Mouse (Mus musculus) R1 (cell line): ENCODE measurements around the gene Acaa1a.
A peak's percentile ranks its signal among the peaks of the same experiment; 100 is the strongest.
"Not testable (repeated sequence)": the region's sequence is repeated elsewhere in the genome, so short reads cannot be mapped to it uniquely, and the experiment has no call there.

ENCODE experiments used
- DNase-seq: peaks from one replicate; pipeline ENCODE4 v3.0.0-alpha.2; 2018; ENCODE audit warnings: low read depth, low spot score

Gene Acaa1a

GRCm38 (mm10) chr9:119339106-119339505 lies 370 bp upstream of the Acaa1a start:
- DNase-seq, result peak; percentile 12

DNA sequence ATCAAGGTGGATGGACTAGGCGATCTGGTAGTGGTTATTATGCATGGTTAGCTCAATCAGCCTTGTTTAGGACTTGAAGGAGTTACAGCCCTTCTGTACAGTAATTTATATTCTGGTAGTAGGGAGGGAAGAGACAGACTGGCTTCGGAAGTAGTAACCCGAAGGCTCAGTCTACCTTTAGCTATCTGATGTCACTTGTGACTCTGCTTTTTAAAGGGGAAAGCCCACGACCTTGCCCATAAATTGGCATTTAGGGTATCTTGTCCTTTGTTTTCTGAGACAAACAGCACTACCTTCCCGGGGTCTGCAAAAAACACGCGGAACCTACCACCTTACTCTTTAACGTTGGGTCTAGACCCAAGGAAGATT lies 720 bp downstream of the Acaa1a start:
- no peak for DNase-seq

GRCm38 (mm10) chr9:119340909-119341816 lies 1.7 kb downstream of the Acaa1a start, which contains the start of gene Myd88:
Gene Myd88 (minus strand): TSS chr9:119341411.
- peak; percentile 100 for DNase-seq

- DNase-seq, result no peak
These were observed 3.3 kb downstream of the Acaa1a start for GRCm38 (mm10) chr9:119342728-119343127.

DNA sequence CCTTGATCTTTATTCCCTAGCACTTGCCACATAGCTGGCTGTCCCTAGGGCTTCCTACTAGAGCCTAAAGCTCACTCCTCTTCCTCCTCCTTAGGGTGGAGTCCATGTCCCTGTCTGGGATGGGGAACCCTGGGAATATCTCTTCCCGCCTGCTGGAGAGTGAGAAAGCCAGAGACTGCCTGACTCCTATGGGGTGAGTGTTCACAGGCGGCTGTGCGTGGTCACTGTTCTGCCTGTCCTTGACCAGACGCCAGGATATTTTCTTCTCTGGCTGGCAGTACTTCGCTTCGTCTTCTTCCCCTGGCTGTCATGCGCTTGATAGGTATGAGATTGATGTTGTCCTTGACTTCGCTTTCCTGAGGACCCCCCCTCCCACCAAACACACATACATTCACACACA lies 6.9 kb downstream of the Acaa1a start:
- no peak for DNase-seq

- no peak for DNase-seq
These were observed 11.1 kb downstream of the Acaa1a start for GRCm38 (mm10) chr9:119350531-119350930.

DNA sequence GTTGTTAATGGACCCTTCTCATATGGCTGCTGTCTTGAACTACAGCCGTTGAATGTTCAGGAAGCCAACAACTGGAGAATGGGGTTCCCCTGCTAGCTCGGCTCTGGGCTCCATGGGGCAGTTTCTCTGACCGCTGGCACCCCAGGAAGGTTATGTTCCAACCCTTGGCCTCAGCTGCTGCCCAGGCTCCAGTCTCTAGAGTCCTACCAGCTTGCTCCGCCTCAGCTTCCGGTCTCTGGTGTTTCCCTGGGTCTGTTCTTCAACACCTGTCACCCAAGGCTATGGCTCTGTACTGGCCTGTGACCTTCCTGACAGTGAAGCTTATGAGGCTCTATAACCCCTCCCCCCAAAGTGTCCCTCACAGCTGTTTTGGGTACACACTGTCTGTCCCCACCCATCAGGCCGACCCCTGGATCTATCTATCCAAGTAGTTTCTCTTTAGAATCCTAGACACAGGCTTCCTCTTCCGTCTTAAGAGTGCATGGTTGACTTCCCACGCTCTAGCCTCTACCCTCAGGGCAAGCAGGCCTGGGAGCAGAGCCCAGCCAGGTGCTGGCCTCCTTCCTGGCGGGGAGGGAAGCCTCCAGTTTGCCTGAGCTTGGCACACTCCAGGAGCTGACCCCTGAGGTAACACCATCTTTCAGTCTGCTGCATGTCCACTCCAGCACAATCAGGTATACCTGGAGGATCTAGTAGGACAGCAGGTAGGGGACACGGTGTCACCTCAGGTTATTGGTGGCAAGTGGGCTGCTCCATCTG lies 11.7 kb downstream of the Acaa1a start:
- no peak for DNase-seq

- DNase-seq, result peak; percentile 81
These were observed 12.6 kb downstream of the Acaa1a start for GRCm38 (mm10) chr9:119352060-119352459.

DNA sequence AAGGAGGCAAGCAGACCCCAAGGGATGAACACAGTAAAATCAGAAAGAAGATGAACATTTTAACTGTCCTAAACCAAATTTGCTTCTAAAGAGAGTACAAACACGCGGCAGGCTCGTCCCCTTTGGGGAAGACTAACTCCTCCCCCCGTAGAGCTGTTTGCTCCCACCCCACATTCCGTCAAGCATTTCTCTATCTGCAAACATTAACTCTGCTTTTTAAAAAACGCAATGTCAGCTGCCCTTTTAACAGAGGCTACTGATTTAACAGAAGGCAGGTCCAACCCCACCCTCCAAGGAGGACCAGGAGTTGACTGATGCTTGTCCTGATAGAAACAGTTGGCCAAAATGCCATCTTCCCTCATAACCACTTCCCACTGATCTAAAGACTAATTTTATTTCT lies 14.4 kb downstream of the Acaa1a start:
- DNase-seq, result no peak

DNA sequence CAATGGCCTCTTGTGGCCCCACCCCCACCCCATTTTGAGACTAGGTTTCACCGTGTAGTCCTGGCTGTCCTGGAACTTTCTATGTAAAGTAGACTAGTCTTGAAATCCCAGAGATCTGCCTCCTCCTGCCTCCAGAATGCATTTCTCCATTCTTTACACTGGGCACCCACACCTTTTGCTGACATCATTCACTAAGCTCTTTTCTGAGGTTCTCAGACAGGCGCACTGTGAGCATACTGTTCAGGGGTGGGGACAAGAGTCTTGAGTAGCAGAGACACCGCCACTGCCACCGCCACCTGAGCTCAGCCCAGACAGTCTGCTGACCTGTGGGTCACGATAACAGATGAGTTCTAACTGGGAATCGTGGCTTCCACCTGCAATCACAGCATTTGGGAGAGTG lies 16.5 kb downstream of the Acaa1a start:
- DNase-seq, result no peak

DNA sequence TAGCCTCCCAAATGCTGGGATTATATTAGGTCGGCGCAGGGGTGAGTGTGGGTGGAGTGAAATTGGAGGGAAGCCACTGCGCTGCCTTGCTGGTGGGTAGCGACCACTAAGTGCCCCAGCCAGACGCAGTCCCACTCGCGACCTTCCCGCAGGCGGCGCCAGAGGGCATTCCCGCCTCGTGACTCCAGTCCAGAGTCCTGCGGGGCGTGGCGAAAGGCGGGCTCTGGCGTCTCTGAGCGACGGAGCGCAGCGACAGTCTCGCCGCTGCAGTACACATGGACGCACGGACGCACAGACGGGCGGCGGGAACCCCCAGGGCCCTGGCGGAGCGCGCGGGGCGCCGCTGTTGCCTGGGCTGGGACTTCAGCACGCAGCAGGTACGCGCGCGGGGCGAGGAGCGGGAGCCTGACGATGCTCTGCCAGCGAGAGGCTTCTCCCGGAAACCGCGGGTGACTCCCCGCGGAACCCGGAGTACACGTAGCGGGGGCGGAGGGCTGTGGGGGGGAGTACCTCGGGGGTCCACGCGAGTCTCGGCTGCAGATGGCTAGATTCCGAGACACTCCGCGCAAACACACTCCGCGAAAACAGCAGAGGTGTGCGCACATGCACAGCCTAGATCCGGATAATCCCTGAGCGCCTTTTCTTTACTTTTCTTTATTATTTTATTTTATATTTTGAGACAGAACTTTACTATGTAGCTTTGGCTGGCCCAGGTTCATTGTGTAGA lies 18.0 kb downstream of the Acaa1a start, which contains the start of gene Xylb:
Xylb (plus strand) TSS at position 51 of the 727 bp plus-strand sequence.
- DNase-seq, result peak; percentile 94

DNA sequence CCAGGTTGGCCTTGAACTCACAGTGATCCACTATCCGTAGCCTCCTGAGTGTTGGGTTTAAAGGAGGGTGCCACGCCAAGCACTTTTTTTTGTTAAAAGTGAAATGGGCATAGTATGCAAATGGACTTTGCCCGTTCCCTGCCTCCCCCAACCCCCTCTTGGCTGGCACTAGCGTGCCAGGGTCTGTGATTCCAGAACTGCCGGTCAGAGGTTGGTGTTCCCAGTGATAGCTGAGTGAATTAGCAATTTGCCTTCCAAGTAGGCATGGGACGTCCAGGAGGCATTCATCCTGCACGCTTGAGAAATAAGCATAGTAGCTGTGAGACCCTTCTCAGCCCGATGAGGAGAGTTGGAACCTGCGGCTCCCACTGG lies 18.6 kb downstream of the Acaa1a start:
- no peak for DNase-seq

DNA sequence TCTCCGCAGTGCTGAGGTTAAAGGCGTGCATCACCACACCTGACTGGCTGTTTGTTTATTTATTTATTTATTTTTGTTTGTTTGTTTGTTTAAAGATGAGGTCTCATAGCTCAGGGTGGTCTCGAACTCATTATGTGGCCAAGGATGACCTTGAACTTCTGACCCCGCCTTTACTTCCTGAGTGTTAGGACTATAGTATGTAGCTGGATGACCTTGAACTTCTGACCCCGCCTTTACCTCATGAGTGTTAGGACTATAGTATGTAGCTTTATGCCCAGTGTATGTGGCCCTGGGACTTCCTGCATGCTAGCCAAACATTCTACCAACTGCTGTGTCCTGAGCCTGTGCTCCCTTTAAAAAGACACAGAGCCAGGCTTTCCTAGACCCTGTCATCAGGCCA lies 21.9 kb downstream of the Acaa1a start:
- DNase-seq, result peak; percentile 77

- DNase-seq, result no peak
These were observed 23.8 kb downstream of the Acaa1a start for GRCm38 (mm10) chr9:119363229-119363628.

DNA sequence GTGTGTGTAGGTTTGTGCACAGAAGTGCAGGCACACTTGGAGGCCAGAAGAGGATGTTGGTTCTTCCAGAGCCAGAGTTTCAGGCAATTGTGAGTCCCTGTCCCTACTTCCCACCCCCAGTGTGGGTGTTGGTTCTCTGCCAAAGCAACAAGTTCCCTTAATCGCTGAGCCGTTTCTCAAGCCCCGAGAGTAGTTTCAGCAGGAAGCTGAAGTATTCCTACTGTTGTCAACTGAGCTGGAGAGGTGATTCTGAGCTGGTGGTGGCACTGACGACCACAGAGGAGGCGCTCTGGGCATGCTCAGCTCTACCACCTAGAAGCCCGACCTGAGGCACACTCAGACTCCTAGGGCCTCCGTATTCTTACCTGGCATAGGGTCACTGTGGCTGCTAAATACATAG lies 25.8 kb downstream of the Acaa1a start, which contains the start of gene Slc22a14:
Slc22a14 (minus strand) TSS at position 270 of the 400 bp plus-strand sequence.
- no peak for DNase-seq

GRCm38 (mm10) chr9:119368367-119368766 lies 28.9 kb downstream of the Acaa1a start:
- DNase-seq, result no peak

GRCm38 (mm10) chr9:119370770-119371169 lies 31.3 kb downstream of the Acaa1a start:
- DNase-seq, result not testable (repeated sequence)

GRCm38 (mm10) chr9:119371251-119371650 lies 31.8 kb downstream of the Acaa1a start:
- DNase-seq, result no peak

GRCm38 (mm10) chr9:119375008-119375407 lies 35.5 kb downstream of the Acaa1a start:
- DNase-seq, result no peak

DNA sequence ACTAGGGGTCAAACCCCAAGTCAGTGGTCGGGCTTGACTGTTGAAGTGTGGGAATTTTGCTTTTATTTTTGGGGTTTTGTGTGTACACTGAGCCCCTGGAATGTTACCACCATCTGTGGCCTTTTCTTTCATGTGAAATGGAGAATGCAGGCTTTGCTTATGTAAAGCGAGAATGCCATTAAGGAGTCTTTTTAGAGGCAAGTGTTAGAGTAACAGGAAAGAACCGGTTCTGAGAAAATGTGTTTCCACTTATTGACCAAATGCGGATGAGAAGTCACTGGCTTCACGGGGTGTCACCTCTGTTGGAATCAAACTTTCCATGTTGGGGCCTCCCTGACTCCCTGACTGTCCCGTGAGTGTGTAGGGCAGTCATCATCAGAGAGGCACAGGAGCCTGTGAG lies 36.1 kb downstream of the Acaa1a start:
- DNase-seq, result peak; percentile 79

DNA sequence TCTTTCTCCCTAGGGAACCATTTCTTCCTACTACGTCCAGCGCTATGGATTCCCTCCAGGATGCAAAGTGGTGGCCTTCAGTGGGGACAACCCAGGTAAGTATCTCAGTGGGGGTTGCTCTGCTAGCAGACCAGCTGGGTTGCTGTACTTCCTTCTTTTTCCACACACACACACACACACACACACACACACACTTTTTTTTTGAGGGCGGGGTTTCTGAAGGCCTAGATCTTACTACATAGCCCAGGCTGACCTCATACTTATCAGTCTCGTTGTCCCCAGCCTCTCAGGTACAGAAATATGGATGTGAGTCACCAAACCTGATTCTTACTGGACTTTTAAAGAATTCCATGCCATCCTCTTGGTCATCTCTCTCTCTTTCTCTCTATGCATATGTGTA lies 38.8 kb downstream of the Acaa1a start:
- DNase-seq, result no peak

DNA sequence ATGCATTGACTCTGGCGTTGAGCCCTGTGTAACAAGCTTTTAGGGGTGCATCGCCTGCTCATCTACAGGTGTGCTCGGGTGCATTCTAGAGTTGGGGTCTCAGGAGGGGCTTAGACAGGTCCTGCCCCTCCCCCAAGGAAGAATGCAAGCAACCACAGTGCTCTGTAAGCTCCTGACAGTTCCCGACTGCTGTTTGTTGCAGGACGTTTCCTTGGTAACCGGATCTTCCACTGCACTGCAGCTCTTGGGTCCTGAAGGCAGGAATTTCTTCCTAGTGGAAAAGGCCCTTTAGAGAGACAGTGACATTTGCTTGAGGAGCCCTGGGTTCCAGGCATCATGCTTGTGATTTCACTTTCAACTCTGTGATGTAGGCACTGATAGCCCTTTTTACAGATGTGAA lies 43.1 kb downstream of the Acaa1a start:
- DNase-seq, result peak; percentile 53
